Mouse (Mus musculus) lung, postnatal 14 days (tissue): ENCODE data around the gene Scrn1.

ENCODE experiments used
- DNase-seq: peaks from one replicate; pipeline ENCODE4 v3.0.0; 2021

Gene Scrn1

DNA sequence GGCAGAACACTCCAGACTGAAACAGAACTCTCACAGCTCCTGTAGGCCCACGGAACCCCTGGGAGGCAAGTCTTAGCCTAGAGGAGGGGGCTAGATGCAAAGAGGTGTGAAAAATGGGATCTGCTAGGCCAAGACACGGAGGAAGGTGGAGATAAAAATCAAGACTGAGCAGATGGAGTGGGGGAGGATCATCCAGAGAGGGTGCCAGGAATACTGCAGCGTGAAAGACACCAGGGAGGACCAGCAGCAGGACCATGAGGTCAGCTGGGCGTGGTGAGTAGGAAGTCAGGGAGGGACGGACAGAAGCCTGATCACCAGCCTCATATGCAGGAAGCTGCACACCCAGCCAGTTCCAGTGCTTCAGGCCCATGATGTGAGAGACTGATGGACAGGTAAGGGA is 47.5 kb downstream of the Scrn1 start:
- no peak for DNase-seq

DNA sequence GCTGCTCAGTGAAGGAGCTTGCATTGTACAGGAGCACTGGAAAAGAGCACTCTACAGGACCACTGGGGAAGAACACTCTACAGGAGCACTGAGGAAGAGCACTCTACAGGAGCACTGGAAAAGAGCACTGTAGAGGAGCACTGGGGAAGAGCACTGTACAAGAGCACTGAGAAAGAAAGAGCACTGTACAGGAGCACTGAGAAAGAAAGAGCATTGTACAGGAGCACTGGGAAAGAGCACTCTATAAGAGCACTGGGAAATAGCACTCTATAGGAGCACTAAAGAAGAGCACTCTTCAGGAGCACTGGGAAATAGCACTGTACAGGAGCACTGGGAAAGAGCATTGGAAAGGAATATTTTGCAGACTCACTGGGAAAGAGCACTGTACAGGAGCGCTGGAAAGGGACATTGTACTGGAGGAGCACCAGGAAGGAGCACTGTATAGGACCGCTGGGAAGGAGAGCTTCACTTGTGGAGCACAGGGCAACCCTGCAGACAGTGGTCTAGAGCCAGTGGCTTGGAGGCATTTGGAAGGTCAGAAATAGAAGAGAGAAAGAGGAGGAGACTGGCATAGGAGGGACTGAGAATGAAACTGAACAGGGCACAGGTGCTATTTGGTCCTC is 49.7 kb downstream of the Scrn1 start:
- no peak for DNase-seq

DNA sequence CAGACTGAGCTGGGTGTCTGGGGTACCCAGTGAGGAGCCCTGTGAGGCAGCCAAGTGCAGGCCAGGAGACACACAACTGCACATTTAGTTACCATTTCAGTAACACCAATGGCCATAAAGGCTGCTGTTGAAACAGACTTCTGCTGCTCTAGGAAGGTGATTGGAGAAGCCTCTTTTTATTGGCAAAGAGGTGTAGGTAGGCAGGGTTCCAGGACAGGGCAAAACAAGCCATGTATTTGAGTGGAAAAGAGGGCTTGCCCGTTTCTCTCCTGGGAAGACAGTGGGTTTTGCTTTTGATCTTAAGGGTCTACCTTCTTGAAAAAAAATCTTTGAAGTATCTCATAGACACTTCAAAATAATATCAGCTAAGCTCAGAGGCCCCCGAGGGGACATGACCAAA is 54.0 kb downstream of the Scrn1 start:
- DNase-seq = no peak

DNA sequence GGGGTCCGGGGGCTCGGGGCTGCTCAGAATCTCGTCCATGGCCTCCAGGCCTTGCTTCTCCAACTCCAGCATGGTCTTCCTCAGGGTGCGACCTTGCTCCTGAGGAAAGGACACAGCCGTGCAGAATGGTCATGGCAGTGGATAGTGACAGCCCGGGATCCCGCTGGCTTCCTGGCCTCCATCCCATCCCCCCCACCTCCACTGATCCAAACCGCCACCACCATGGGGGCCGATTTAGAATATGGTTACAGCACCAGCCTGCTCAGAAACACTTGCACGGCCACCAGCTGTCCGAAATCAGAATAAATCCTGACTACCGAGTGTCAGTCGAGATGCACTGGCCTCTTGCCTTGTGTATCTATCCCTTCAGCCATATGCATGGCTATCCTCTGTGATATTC is 57.0 kb downstream of the Scrn1 start:
- DNase-seq = no peak

GRCm38 (mm10) chr6:54508256-54508793 is 58.0 kb downstream of the Scrn1 start:
- DNase-seq = no peak

DNA sequence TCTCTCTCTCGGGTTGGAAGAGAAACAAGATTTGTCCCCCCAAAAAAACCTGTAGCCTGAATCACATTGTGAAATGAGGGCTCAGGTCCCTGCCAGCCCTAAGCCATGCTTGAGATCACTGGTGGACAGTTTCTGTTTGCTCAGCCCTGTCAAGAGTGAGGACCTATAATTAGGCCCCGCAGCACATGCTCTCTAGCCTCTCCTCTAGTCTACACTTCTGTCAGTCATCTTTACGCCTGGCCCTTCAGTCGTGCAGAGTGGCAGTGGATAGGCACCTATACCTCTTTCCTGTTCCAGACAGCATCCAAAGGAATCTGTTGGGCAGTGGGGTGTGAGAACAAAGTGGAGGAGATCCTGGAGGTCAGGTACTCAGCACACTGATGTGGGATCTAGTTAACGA is 58.5 kb downstream of the Scrn1 start:
- no peak for DNase-seq

GRCm38 (mm10) chr6:54507002-54507401 is 59.3 kb downstream of the Scrn1 start:
- peak; percentile 65 for DNase-seq

- DNase-seq = no peak
Observed at GRCm38 (mm10) chr6:54506318-54506717, 60.0 kb downstream of the Scrn1 start.

DNA sequence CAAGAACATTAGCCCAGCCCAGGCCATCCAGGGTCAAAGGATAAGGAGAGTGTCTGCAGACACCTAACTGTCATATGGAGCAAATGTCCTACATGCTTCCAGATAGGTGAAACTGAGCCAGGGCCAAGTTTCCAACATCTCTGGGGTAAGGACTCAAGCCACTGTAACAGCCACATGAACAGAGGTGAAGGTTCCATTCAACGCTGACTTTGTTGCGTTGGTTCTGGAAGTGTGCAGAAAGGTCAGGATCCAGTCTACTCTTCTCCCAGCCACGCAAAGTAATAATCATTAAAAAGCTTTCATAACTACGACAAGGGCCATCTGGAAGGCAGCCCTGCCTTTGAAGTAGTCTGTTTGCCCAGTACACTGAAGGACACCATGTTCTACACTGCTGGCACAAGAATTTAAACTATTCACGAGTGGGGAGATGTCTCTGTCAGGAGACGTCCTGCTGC is 63.6 kb downstream of the Scrn1 start:
- DNase-seq = peak; percentile 71

GRCm38 (mm10) chr6:54496214-54496613 is 70.1 kb downstream of the Scrn1 start:
- DNase-seq = no peak

DNA sequence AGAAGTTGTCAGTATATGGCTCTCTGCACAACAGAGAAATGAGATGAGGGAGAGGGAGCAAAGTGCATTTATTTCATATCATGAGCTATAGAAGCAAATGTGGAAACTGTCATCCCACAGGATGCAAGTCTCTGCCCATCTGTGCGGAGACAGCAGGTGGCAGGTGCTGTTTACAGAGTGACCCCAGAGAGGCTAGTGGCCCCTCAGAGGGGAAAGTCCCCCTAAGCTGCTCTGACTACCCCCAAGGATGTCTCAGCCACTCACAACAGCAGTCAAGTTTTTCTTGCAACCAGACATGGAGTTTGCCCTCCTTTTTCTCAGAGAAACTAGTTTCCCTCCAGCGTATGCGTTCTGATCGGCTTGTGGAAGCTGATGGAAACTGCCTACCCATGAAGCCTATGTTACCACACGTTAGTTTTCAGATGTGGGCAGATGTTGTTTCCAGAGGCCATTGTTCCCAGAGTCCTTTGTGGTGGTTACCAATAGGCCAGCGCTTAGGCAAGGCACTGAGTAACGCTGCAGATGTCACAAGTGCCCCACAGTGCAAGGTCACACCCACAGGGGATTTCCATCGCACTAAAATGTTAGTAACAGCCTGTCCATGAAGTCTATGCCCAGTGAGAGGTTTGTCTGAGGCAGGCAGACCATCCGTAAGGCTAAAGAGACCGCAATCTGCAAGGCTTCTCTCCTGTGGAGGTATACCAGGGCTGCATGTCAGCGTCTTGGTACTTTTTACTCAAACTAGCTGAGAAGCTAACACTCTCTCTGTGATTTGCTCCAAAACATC is 71.5 kb downstream of the Scrn1 start:
- no peak for DNase-seq

- DNase-seq = no peak
Observed at GRCm38 (mm10) chr6:54494097-54494496, 72.2 kb downstream of the Scrn1 start.

DNA sequence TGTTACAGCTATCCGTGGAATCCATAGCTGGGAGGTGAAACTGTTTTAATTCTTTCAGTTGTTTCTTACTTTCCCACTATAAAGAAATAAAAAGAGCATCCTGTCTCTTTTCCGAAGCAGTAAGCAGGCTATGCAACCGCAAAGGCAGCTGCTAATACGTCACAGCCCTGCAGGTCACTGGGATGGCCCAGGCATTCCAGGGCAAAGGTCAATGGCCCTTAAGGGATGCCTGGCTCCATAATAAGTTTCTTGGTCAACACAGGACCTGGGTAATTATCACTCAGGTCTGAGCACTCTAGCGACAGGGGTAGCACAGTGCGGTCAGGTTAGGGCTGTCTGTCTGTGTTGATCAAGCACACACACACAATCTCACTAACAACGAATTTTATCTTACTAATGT is 75.2 kb downstream of the Scrn1 start:
- no peak for DNase-seq

GRCm38 (mm10) chr6:54485973-54486569 is 80.2 kb downstream of the Scrn1 start:
- no peak for DNase-seq

DNA sequence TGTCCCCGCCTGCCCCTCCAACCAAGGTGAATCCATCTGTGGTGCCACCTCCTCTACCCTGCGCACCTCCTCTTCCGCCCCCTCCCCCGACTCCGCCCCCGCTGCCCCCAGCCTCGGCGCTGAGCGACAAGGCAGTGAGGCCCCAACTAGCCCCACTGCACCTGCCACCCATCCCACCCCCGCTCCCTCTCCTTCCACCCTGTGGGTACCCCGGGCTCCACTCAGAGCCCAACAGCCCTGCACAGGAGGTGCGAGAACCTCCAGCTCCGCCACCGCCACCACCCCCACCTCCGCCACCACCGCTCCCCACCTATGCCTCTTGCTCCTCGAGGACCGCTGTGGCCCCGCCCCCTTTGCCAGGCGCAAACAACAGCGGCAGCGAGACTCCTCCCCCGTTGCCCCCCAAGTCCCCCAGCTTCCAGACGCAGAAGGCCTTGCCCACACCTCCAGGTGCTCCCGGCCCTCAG is 80.8 kb downstream of the Scrn1 start:
- no peak for DNase-seq

- DNase-seq = no peak
Observed at GRCm38 (mm10) chr6:54485000-54485399, 81.3 kb downstream of the Scrn1 start.

DNA sequence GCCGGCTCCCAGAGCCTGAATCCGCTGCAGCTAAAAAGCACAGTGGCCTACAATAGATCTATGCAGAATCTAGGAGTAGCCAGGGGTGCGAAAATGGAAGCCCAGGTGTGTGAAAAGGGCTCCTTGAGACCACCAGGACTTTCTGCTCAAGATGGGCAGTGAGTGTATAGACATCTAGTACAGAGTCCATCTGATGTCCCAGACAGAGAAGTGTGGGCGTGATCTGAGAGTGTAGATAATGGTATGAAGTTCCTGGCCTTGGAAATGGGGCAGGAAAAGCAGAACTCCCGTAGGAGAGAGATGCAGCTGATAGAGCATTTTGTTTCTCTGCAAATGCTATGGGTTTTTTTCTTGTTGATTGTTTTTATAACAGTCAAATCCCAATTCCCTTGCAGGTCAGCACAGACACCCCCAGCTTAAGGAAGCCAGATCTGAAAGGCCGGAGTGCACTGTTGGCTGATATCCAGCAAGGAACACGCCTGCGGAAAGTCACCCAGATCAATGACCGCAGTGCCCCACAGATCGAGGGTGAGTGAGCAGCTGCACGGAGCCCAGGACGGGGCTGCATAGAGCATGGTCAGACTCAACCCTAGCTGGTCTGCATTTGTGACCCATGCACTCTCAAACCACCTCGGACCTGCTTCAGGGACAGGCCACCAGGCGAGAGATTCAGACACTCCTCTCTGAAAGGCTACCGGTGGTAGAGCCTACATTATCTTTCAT is 84.7 kb downstream of the Scrn1 start:
- no peak for DNase-seq

DNA sequence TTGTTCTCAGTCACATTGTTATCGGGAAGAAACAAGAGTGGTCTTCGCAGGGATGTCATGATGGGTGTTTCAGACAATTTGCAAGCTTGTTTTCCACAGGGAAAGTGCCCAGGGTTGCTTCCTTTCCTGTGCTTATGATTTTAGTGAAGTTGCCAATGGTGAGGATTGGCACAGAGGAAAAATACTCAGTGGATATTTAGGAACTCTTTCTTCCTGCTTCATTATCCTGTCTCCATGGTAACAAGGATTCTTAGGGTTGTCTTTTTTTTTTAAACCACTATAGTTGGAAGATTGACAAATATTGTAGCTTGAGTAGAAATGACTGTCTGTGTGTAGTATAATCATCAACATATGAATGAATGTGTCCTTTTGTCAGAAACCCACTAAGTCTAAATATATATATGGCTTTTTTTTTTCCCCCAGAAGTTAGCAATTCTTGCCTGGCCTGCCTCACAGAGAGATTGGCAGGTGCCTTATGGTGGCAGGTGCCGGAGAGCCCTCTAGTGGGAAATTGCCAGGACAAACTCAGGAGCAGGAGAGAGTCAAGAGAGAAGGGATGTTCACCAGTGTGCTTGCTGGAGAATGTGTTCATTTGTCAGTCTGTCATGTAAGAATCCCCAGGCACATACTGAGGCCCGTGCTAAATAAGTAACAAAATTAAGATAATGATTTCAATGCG is 87.5 kb downstream of the Scrn1 start:
- peak; percentile 42 for DNase-seq

DNA sequence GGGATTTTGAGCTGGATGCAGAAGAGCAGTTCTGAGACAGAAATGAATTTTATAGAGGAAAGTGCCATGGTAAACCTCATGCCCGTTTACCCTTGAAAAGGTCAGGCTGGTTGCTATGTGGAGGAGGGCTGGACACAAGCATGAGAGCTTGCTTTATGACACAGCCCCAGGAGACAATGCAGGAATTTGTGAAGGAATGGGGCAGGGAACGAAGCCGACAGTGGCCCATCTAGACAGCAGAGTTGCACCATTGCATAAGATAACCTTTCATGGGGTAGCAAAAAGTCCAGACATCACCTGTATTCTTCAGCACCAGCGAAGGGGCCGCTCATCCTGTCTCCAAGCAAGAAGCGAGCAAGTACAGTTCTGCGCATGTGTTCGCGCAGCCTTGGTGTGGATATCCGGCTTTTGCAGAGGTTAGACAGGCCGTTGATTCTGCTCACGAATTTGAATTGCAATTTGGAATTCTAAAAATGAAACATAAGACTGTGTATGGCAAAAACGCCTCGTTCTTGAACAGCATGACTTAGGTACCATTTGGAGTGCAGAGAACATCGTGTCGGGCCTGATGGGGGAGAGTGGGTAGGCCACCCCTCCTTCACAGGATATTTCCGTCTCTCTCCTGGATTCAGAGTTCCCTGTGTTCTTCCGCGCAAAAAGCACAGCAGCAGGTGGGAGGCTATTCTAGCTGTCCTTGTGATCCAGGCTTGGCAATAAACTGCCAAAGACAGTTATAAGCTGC is 90.2 kb downstream of the Scrn1 start:
- no peak for DNase-seq

- DNase-seq = peak; percentile 70
Observed at GRCm38 (mm10) chr6:54472846-54473715, 93.2 kb downstream of the Scrn1 start.

- DNase-seq = no peak
Observed at GRCm38 (mm10) chr6:54471866-54472265, 94.4 kb downstream of the Scrn1 start.
